Mouse (Mus musculus) small intestine, adult 2 months (tissue): ENCODE measurements around the gene Vmn1r41.

Experiments
- CTCF ChIP-seq: fragments of 200-500 bp; IDR thresholded peaks from 2 replicates; pipeline ENCODE4 v1.5.1; 2012; ENCODE audit warnings: low read depth, mild to moderate bottlenecking, control low read depth, inconsistent platforms, low read length, moderate library complexity, mixed read lengths; ENCODE audit not compliant: insufficient replicate concordance, insufficient read length; ENCODE audit errors: extremely low read depth
- POLR2A ChIP-seq: fragments of 200-500 bp; IDR thresholded peaks from 2 replicates; pipeline ENCODE4 v1.6.1; 2012; ENCODE audit warnings: low read depth, mild to moderate bottlenecking, control low read depth, inconsistent platforms, low read length, moderate library complexity

DNA sequence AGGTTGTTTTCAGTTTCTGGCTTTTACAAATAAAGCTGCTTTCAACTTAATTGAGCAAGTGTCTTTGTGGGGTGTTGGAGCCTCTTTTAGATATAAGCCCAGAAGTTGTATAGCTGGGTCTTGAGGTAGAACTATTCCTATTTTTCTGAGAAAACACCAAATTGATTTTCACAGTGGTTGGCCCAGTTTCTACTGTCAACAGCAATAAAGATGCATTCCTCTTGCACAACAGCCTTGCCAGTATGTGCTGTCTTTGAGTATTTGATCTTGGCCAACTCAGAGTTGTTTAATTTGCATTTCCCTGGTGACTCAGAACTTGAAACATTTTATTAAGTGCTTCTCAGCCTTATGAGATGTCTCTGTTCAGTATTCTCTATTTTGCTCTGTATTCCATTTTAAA is 22.5 kb upstream of the Vmn1r41 start:
- TF ChIP-seq CTCF, result no peak
- no peak for TF ChIP-seq POLR2A
